Mouse (Mus musculus): ENCODE data around the gene Rbms3.

DNA sequence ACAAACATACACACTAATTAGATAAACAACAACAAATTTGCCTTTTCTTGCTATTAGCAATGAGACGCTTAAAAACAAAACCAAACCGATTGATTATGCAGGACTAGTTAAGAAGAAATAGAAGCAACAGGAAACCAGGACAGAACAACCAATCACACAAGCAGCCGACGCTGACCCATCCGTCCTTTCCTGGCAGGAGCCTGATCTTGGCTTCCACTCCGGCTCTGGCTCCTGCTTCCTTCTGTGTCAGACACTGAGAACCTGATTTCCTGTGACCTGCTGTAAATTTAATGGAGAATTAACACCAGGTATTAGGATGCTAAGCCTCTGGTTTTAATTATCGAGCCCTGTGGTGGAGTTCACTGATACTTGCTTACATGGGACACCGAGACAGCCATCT lies 706.6 kb downstream of the Rbms3 start:
- TF ChIP-seq POLR2A (IDR thresholded peaks at IDR 0.05; ENCODE audit: borderline replicate concordance, control insufficient read depth, low read depth, low read length) = no peak
- no peak for TF ChIP-seq CTCF (IDR thresholded peaks at IDR 0.05; ENCODE audit: control insufficient read depth, insufficient read depth, low read length)

Measured in bone marrow, adult 2 months (tissue).